In genomic region chr15:99029619-99030584, GRCm38 (mm10) we compare ENCODE assay signal across 8 mouse cellular contexts. TPM values are rescaled to one million over a fixed set of nuclear protein-coding genes. Genes with fewer than 3 reads are reported as not detected.
A peak's percentile ranks its signal among the peaks of the same experiment; 100 is the strongest.
DNase-seq lines count a peak whose midpoint lies in the region; ATAC-seq lines count a peak whose summit lies in the region.

Gene Tuba1c, plus strand, starts transcription at chr15:99029891.

- peak within 1 kb of the TSS; percentile 62 for H3K4me3 ChIP-seq in embryonic facial prominence, embryonic 13.5 days
- H3K4me3 ChIP-seq in heart, embryonic 11.5 days (ENCODE audit: low read depth, low read length), result peak within 1 kb of the TSS; percentile 88
- peak within 1 kb of the TSS; percentile 79 for H3K4me3 ChIP-seq in kidney, embryonic 15.5 days (replicated peaks)
- peak within 1 kb of the TSS; percentile 98 for H3K4me3 ChIP-seq in liver, embryonic 13.5 days (replicated peaks)

- no peaks in the 10 kb centered on the region for H3K27me3 ChIP-seq in embryonic facial prominence, embryonic 13.5 days
- no peaks in the 10 kb centered on the region for H3K27me3 ChIP-seq in heart, embryonic 11.5 days (ENCODE audit: control insufficient read depth, insufficient read depth, low read length)
- H3K27me3 ChIP-seq in kidney, embryonic 15.5 days, result no peaks in the 10 kb centered on the region
- H3K27me3 ChIP-seq in liver, embryonic 13.5 days, result no peaks in the 10 kb centered on the region

- peak; percentile 86 for ATAC-seq in embryonic facial prominence, embryonic 13.5 days (ENCODE audit: insufficient number of reproducible peaks, insufficient read depth, low FRiP score, low TSS enrichment, low read depth)
- ATAC-seq in heart, embryonic 11.5 days (replicated peaks; ENCODE audit: insufficient number of reproducible peaks, low FRiP score, low TSS enrichment), result peak; percentile 93
- peak; percentile 95 for ATAC-seq in kidney, embryonic 15.5 days (replicated peaks; ENCODE audit: low FRiP score)
- peak; percentile 92 for ATAC-seq in liver, embryonic 13.5 days (ENCODE audit: low read depth)

- peaks cover 8% of the 10 kb centered on the region for H3K36me3 ChIP-seq in embryonic facial prominence, embryonic 13.5 days
- peaks cover 3% of the 10 kb centered on the region; the same call in 1 of the 2 replicates for H3K36me3 ChIP-seq in heart, embryonic 11.5 days (ENCODE audit: control insufficient read depth, insufficient read depth, low read length)
- peaks cover 6% of the 10 kb centered on the region for H3K36me3 ChIP-seq in kidney, embryonic 15.5 days
- peaks cover 27% of the 10 kb centered on the region for H3K36me3 ChIP-seq in liver, embryonic 13.5 days

- H3K9me3 ChIP-seq in embryonic facial prominence, embryonic 13.5 days, result no peaks in the 10 kb centered on the region
- no peaks in the 10 kb centered on the region for H3K9me3 ChIP-seq in heart, embryonic 11.5 days (replicated peaks; ENCODE audit: control insufficient read depth, low read length)
- H3K9me3 ChIP-seq in kidney, embryonic 15.5 days (replicated peaks), result no peaks in the 10 kb centered on the region
- H3K9me3 ChIP-seq in liver, embryonic 13.5 days (replicated peaks), result no peaks in the 10 kb centered on the region

- peak within 1 kb of the TSS; percentile 87 for H3K27ac ChIP-seq in embryonic facial prominence, embryonic 13.5 days
- H3K27ac ChIP-seq in heart, embryonic 11.5 days (ENCODE audit: low read depth, low read length), result peak within 1 kb of the TSS; percentile 93
- peak within 1 kb of the TSS; percentile 97 for H3K27ac ChIP-seq in kidney, embryonic 15.5 days
- peak within 1 kb of the TSS; percentile 98 for H3K27ac ChIP-seq in liver, embryonic 13.5 days

- H3K4me1 ChIP-seq in embryonic facial prominence, embryonic 13.5 days, result peaks cover 30% of the 10 kb centered on the region
- H3K4me1 ChIP-seq in heart, embryonic 11.5 days (ENCODE audit: control insufficient read depth, insufficient read depth, low read length), result peaks cover 21% of the 10 kb centered on the region
- H3K4me1 ChIP-seq in kidney, embryonic 15.5 days, result peaks cover 53% of the 10 kb centered on the region
- H3K4me1 ChIP-seq in liver, embryonic 13.5 days (replicated peaks), result peaks cover 50% of the 10 kb centered on the region

- peak within 1 kb of the TSS; percentile 84 for H3K4me2 ChIP-seq in embryonic facial prominence, embryonic 13.5 days
- H3K4me2 ChIP-seq in heart, embryonic 11.5 days, result peak within 1 kb of the TSS; percentile 91
- peak within 1 kb of the TSS; percentile 91 for H3K4me2 ChIP-seq in kidney, embryonic 15.5 days
- H3K4me2 ChIP-seq in liver, embryonic 13.5 days, result peak within 1 kb of the TSS; percentile 94

- peak within 1 kb of the TSS; percentile 70 for H3K9ac ChIP-seq in embryonic facial prominence, embryonic 13.5 days
- H3K9ac ChIP-seq in heart, embryonic 11.5 days (ENCODE audit: low read depth, low read length), result peak within 1 kb of the TSS; percentile 90
- H3K9ac ChIP-seq in kidney, embryonic 15.5 days, result peak within 1 kb of the TSS; percentile 70
- H3K9ac ChIP-seq in liver, embryonic 13.5 days, result peak within 1 kb of the TSS; percentile 98

- DNase-seq in right cerebral cortex, postnatal 14 days, result peak; percentile 51
- DNase-seq in right cerebral cortex, adult 2 months (ENCODE audit: low spot score in 2 of 2), result no peak
- peak; percentile 96 for DNase-seq in liver, embryonic 13.5 days
- peak; percentile 94 to 95 for DNase-seq in natural killer cell, adult 2 months (ENCODE audit: low spot score in 2 of 2)
- peak; percentile 82 to 88 for DNase-seq in thymus, adult 18-20 months

- under 1% methylated on average over 52 of the region's 52 CpGs for WGBS in embryonic facial prominence, embryonic 13.5 days
- under 1% methylated on average over 50 of the region's 52 CpGs for whole genome bisulfite sequencing in heart, embryonic 11.5 days (ENCODE audit: insufficient replicate concordance)
- WGBS in kidney, embryonic 15.5 days, result under 1% methylated on average over 52 of the region's 52 CpGs
- WGBS in liver, embryonic 13.5 days (ENCODE audit: insufficient replicate concordance), result under 1% methylated on average over 52 of the region's 52 CpGs

RNA-seq across cellular contexts. Expression of gene Tuba1c, which starts in this region (rescaled TPM):
- 109 and 124 TPM in 2 replicates for polyA plus RNA-seq in embryonic facial prominence, embryonic 13.5 days (2015; fragmentation: Nextera tagmentation; extraction: Ambion mirVana)
- 167 and 169 TPM in 2 replicates for polyA plus RNA-seq in heart, embryonic 11.5 days (2014; fragmentation: Nextera tagmentation; extraction: Ambion mirVana)
- polyA plus RNA-seq in kidney, embryonic 15.5 days (2015; fragmentation: Nextera tagmentation; extraction: Ambion mirVana), result 180 and 185 TPM in 2 replicates
- 239 and 246 TPM in 2 replicates for polyA plus RNA-seq in liver, embryonic 13.5 days (2015; fragmentation: Nextera tagmentation; extraction: Ambion mirVana)

Comparison
In these comparisons a context has a peak if more than half of its experiments do, and no peak if none do; other contexts are left out.
1. DNase-seq: peak in right cerebral cortex, postnatal 14 days (single experiment), liver, embryonic 13.5 days (single experiment), natural killer cell, adult 2 months (2 of 2) and thymus, adult 18-20 months (2 of 2); none in right cerebral cortex, adult 2 months (0 of 2).
2. Peak in every context shown above with its lines, with median percentiles within 50 percentile points of each other: ATAC-seq, H3K27ac ChIP-seq, H3K4me2 ChIP-seq, H3K4me3 ChIP-seq and H3K9ac ChIP-seq.